Mouse (Mus musculus): ENCODE results near the gene Cfap157.

- TF ChIP-seq POLR2A (IDR thresholded peaks at IDR 0.05; ENCODE audit: borderline replicate concordance, control insufficient read depth, low read depth, low read length) (no peak), CTCF (IDR thresholded peaks at IDR 0.05; ENCODE audit: control insufficient read depth, insufficient read depth, low read length) (no peak)
Measured at GRCm38 (mm10) chr2:32824778-32825177, 40.5 kb upstream of the Cfap157 start.

Data from bone marrow, adult 2 months (tissue).